Mouse (Mus musculus): Measurements from ENCODE around the gene Ccdc157.

Gene Ccdc157

DNA sequence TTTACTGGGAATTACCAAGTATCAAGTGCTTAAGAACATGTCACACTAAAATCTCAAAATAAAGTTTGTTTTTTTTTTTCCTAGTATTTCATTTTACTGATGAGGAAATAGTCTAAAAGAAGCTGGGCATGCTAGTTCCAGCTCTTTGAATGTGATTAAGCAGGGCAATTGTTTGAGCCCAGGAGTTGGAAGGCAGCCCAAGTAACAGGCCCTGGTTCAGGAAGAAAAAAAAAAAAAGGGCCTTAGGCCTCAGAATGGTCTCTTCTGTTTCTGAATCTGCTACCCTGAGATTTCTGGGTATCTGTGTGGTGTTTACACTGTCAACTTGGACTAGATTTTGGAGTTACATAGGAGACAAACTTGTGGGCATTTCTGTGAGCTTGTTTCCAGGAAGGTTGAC lies 23.4 kb upstream of the Ccdc157 start:
- in situ Hi-C loops (cut with MboI): no loop called here

DNA sequence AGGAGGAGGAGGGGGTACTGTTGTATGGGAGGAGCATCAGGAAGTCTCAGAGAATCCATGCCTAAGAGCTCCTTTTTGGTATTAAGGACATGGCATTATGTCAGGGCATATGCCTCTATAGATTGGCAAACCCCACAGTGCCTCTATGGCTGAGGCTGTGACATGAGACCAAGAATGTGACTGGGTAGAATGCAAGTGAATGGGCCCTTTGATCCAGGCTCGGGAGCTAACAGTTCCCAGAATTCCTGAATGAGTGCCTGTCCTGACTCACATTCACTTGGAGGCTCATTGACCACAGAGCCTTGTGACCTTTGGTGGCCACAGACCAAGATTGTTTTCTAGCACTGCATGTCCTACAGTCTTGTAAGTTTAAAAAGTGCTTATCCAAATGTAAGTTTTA lies 22.0 kb upstream of the Ccdc157 start:
- in situ Hi-C loops (cut with MboI): no loop called here

DNA sequence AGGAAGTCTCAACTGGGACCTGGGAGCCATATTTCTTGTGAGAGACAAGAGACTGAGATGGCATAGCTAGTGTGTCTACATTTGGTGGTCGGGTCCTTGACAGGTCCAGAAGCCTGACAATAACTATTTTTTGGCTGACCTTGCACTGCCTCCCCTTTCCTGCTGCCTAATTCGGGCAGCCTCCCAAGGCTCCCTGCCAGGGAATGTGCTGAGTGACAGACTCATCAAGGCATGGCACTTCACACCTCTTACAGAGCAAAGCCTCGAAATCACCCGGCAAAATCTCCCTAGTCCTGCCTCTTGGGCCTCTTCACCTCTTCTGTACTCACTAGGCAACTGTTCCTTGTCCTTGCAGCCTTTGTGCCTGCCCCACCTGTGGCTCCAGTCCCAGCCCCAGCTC lies 17.6 kb upstream of the Ccdc157 start:
- in situ Hi-C loops (cut with MboI): no loop called here

DNA sequence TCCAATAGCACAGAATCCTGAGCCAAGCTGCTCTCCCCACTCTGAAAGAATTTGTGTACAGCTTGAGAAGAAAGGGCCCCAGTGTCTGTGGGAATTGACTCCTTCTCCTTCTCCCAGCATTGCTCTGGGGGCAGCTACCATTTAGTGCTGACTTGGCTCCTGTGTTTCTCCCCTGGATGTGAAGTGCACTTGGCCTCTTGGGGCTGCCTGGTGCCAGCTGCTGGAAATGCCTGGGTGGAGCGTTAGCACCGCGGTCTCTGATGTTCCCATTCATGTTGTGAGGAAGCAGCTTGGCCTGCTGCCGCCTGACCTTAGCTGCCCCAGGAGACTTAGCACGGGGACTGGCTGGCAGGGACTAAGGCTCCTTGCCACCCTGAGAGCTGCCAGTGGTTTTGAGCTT lies 14.5 kb upstream of the Ccdc157 start:
- in situ Hi-C loops (cut with MboI): no loop called here

DNA sequence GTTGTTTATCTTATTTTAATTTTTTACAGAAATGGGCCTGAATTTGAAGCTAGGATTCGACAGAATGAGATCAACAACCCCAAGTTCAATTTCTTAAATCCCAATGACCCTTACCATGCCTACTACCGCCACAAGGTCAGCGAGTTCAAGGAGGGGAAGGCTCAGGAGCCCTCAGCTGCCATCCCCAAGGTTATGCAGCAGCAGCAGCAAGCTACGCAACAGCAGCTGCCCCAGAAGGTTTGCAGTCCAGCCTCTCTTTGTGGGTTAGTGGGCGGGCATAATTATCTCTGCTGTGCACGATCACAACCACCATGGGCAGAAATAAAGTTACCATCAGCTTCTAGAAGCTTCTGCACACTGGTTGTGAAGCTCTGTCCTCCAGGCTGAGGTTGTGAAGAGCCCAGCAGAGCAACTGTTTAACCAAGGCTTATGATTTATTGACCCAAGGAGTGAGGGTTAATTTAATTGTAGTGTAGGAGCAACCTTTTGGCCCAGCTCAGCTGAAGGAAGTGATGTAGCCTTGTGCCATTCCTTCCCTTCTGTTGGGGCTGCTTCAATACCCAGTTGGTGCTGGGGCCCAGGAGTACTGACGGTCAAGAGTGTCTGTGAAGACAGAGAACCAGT lies 6.5 kb upstream of the Ccdc157 start:
- in situ Hi-C loops (cut with MboI): no loop called here

DNA sequence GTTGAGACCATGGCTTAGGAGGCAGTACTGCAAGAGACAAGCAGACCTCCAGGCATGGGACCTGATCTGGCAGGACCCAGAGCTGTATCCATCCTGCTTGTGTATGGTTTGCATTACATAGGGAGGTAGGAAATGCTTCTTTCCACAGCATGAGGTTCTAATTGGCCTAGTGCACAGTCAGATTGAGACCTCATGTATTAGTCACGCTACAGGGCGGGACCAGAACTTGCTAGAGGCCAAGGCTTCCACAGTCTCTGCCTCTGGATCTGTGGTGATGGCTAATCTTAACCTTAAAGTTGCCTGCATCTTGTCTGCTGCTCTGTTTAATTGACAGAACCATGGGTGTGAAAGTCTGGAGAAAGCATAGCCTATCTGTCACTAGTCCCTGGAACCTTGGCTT lies 4.6 kb upstream of the Ccdc157 start:
- in situ Hi-C loops (cut with MboI): no loop called here

DNA sequence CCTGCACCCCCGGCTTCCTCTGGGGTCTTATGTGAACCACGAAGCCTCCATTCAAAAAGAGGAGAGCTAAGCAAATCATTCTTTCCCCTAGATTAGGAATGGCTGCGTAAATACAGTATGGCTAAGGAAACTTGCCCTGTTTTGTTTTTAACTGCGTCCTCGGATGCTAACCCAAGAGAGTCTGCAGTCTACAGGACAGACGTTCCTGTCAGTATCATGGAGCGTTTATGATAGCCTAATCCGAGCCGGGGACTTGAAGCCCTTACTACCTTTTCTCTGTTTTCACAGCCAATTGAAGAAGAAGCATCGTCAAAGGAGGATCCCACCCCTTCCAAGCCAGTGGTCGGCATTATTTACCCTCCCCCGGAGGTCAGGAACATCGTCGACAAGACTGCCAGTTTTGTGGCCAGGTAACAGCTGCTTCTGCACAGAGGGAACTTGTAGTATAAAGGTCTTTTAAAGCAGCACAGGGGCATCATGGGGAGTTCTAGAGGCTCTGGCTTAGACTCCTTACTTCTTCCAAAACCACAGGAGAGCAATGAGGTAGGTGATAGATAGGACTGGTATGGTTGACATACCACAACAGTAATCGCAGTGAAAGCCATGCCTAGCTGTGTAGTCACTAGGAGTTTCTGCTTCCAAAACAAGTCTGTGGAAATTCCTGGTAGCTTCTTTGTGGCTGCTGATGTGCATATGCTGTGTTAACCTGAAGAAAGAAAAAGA lies 826 bp upstream of the Ccdc157 start:
- in situ Hi-C loops (cut with MboI): no loop called here

DNA sequence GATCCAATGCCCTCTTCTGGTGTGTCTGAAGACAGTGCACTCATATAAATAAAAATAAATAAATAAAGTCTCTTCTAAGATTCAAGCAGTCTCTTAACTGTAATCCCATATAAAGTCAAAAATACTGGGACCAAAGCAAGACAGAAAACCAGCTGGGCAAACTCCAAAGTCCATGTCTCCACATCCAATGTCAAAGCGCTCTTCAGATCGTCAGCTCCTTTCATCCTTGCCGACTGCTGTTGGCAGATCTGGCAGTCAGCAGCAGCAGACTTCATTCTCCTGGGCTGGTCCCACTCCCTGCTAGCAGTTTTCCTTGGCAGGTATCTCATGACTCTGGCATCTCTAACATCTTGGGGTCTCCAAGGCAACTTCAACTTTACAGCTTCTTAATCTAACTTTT lies 1.4 kb downstream of the Ccdc157 start:
- in situ Hi-C loops (cut with MboI): no loop called here

DNA sequence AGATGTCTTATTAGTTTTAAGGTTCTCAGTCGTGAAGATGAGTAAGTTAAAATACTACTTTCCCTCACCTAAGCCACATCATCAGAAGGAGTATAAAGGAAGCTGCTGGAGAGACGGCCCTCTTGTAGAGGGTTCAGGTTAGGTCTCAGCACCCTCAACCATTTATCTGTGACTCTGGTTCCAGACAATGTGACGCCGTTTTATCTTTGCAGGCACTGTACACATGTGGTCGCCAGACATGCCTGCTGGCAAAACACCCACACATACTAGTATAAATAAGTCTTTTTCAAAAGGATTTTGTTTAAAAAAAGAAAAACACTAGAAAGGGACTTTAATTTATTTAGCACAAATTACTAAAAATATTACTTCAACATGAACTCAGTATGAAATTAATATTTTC lies 4.5 kb downstream of the Ccdc157 start:
- in situ Hi-C loops (cut with MboI): no loop called here

DNA sequence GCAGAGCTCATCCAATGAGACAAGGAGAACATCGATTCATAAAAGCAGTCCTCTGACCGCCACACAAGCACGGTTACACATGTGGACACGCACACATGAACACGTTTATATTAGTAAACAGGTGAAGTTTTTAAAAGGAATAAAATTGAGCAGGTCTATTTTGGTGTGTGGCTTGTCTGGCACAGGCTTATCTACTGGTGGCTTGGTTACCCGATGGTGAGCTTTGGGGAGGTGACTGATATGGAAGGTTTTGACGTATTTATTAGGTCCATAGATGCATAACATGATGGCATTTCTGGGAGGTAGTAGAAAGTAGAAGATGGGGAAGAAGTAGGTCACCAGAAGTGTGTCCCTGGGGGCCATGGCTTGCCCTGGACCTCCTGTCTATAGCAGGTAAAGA lies 6.4 kb downstream of the Ccdc157 start:
- in situ Hi-C loops (cut with MboI): no loop called here

DNA sequence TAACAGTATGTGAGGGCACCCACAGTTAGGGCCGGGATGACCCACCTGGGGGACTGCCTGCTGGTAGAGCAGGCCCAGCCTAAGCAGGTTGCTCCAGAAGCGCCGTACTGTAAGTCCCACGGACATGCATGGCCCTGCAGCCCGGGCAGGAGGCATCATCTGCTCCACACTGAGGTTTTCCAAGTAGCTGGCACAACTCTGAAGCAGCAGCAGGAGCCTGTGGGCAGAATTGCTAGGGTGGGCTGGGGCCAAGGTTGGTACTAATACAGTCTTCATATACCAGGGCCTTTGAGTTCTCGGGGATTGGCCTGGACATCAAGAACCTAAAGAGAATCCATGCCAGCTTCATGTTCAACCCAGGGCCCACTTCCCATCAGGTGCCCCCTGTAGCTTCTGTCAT lies 10.2 kb downstream of the Ccdc157 start:
- in situ Hi-C loops (cut with MboI): no loop called here

DNA sequence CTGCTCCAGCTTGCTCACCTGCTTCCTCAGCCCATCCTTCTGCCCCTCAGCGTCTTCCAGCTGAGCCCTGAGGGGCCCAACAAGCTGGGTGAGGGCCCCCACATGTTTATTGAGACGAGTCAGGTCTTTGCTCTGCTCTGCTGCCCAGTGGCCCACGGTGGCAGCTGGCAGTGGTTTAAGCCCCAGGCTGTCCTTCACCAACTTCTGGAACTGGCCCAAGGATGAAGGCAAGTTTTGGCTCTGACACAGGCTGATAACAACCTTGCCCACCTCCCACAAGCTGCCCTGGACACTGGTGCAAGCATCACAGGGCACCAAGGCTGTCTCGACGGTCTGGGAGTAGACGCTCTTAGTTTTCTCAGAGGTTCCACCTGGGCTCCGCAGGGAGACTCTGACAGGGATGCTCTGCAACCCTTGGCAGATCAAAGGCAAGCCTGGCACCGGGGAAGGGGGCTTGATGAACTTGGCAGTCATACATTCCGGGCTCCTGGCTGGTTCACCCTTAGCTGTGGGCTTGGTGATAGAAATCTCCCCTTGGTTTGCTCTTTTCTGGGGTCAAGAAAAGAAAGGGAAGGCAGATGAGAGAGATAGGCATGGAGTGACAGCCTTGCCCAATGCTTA lies 11.4 kb downstream of the Ccdc157 start:
- in situ Hi-C loops (cut with MboI): no loop called here

DNA sequence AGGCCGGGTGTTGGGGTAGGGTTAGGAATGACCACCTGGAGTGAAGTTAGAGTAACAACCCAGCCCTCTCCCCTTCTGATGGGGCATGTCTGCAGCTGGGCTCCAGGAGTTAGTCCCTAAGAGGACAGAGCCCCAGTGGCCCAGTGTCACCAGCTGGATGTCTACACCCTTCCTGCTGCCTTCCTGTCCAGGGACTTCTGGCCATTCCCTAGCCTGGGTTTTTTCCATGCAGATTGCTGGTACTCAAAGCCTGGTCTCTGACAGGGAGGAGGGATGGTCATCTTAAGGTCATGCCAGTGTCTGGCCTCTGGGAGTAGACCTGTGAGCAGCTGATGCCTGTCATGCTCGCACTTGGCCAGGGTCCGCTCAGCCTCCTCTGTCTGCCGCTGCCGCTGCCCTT lies 12.0 kb downstream of the Ccdc157 start:
- in situ Hi-C loops (cut with MboI): no loop called here

DNA sequence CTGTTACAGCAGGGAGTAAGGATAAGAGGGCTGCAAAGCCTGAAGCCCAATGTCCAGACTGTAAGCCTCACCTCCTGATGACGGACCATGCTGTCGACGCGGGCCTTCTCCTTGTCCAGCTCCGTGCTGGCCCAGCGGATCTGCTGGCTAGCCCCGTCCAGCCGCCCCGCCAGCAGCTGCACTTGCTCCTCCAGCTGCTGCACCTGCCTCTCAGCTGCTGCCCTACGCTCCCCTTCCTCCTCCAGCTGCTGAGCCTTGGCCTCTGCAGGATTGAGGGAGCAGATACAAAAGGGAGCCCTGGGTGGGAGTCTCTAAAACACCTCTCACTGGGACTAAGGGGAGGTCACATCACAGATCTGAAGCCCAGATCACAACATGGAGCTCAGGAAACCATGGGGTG lies 13.0 kb downstream of the Ccdc157 start:
- in situ Hi-C loops (cut with MboI): no loop called here

DNA sequence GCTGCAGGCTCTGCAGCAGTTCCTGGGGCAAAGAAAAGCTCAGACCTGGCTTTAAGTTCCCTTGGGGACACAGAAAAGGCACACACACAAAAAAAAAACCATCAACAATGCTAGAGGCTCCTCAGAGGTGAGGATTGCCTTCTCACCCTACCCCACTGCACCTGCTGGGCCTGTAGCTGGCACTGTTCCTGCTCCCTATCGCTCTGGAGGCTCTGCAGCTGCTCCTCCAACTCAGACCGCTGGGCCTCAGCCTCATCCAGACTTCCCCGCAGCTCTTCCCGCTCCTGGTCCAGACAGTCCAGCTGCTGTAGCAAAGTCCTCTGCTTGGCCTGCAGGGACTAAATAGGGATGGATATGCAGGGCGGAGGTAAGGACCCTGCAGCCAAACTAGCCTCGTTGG lies 13.7 kb downstream of the Ccdc157 start:
- in situ Hi-C loops (cut with MboI): no loop called here

DNA sequence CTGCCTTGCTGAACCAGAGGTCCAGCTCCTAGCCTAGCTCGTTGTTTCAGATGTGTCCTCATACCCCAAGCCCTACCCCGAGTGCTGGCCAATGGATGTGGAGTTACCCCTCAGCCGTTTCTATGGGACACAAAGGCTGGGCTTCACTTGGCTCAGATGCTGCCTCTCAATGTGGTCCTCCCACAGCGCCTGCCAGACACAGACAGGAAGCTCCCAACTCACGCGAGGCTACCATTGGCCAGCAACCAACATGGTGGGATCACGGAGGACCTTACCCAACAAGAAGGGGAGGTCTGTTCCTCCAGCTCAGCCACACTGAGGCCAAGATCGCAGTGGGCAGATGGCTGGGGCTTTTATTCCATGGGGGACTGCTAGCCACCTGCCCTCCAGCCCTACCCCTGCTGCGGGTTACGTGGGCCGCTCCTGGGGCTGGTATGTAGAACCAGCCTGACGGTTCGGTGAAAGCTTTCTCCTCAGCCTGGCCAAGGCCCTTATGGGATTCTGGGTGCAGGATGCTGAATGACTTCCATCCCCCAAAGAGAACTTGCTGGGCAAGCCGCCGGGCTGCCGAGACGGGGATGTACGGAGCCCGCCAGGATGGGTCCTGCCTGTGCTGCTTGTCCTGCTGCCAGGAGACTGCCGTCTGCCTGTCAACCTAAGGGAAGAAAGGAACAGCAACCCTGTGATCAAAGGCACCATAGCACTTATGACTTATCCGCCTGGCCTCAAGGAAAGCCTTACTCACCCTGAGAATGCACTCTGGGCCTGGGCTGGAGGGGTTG lies 16.6 kb downstream of the Ccdc157 start:
- in situ Hi-C loops (cut with MboI): no loop called here

DNA sequence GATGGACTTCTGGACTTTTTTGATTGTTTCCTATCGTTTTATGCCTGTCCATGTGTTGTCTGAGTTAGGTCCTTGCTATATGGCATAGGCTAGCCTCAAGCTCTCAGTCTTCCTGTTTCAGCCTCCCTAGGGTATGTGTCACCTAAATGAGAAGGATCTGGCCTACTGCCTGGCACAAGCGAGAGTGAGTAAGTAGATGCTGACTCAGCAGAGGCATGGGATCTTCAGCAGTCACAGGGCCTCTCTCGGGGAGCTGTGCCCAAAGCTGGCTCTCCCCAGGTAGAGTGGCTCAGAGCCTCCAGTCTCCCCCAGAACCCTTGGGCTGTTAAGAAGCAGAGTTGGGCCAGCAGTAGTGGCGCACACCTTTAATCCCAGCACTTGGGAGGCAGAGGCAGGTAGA lies 17.7 kb downstream of the Ccdc157 start:
- in situ Hi-C loops (cut with MboI): no loop called here

DNA sequence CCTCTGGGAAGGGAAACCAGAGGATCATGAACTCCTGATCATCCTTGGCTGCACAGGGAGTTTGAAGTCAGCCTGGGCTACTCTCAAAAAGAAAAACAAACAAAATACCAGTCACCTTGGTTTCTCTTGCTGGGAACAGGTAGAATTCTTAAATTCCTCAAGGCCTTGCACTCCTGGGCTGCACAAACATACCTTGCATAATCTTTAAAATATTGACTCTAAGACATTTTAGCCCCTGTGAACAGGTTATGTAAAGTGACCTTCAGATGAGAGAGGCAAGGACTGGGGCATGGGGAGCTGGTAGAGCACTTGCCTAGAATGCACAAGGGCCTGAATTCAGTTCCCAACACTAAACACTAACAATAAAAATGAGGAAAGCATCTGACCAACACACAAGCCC lies 18.6 kb downstream of the Ccdc157 start:
- in situ Hi-C loops (cut with MboI): no loop called here

DNA sequence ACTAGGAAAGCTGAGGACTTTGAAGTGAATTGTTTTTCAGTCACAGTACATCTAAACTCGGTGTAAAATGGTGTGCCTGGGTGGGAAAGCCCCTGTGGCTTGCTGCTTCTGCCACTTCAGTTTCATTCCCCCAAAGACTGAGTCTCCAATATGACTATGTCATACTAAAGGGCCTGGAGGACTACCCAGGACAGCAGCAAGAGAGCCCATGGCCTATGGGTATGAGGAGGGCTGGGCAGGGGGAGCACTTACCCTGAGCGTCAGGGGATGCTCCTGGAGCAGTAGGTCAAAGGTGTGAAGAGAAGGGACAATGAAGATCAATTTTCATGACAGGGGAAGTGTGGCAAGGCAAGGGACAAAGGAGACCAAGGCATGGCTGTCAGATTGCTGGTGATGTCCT lies 21.1 kb downstream of the Ccdc157 start:
- in situ Hi-C loops (cut with MboI): no loop called here

DNA sequence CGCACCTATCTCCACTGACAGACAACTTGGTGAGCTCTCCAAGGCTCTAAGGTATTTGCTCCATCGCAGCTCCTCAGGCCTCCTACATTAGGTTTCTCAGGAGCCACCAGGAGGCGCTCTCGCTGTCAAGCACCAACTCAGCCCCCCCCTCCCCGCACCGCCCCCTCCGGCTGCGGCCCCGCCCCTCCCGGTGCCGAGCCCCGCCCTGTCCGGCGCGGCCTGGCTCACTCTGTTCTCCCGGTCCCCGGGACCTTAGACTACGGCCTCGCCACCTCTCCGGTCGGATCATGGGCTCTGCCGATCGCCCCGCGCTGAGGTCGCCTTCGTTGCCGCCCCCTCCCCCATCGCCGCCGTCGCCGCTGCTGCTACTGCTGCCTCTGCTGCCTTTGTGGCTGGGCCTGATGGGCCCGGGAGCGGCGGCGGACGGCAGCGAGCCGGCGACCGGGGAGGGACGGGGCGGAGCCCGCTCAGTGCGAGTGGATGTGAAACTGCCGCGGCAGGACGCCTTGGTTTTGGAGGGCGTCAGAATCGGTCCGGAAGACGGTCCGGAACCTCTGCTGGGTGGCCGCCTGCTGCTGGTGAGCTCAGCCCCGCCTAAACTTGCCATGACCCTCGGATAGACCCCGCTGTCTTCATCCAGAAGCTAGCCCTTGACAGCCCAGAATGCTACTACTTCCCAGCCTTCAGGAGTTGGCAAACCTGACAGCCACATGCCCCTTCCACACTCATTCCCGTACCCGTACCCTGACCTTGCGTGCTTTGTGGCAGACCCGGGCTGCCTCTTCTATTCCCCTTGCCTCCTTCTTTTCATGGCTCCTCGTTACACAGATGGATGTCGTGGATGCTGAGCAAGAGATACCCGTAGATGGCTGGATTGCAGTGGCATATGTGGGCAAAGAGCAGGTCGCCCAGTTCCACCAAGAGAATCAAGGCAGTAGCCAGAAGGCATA lies 24.8 kb downstream of the Ccdc157 start, which contains the start of gene Rnf215:
Gene Rnf215 (plus strand): TSS at position 217 of the 950 bp plus-strand sequence.
- in situ Hi-C loops (cut with MboI): no loop called here

DNA sequence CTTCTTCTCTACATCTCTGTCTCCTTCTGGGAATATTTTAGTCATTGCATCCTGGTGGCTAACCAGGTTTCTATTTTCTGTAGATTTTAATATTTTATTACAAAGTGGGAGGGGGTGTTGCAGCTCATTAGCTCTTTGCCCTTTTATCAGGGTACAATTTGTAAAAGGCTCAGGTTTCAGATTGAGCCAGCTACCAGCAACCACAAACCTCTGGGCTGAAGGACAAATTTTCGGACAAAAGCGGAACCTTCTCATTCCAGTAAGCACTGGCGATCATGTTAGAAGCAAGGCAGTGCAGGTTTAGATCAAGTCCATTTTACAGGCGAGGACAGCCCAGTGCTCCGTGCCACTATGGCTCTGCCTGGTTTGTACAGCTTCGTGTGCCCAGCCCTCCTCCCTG lies 25.7 kb downstream of the Ccdc157 start:
- in situ Hi-C loops (cut with MboI): no loop called here

DNA sequence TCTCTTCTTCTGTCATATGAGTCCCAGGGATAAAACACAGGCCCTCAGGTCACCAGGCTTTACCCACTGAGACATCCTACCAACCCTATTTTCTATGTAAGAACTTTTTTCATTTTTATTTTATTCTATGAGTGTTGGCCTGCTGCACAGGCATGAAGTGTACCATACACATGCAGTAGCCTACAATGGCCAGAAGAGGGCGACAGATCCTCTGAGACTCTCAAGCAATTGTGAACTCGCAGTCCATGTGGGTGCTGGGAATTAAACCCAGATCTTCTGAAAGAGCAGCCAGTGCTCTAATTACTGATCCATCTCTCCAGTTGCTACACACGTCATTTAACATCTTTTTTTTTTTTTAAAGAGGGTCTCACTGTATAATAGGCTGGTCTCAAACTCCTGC lies 26.6 kb downstream of the Ccdc157 start:
- in situ Hi-C loops (cut with MboI): no loop called here

All from mature B cell (primary cell).